Mouse (Mus musculus) gastrocnemius, postnatal 14 days (tissue): ENCODE results near the gene 5530401A14Rik. TPM values are rescaled to one million over a fixed set of nuclear protein-coding genes. Genes with fewer than 3 reads are reported as not detected.
A peak's percentile ranks its signal among the peaks of the same experiment; 100 is the strongest.

Source experiments
- DNase-seq: peaks from one replicate; pipeline ENCODE4 v3.0.0; 2021; ENCODE audit warnings: mixed read lengths
- intact Hi-C: fragments of 180-260 bp; cut with DNase I; formaldehyde crosslinking; loops from one replicate; pipeline ENCODE4 v1.15.1; 2025; ENCODE audit warnings: low total_unique reads
- long read RNA-seq, 2 experiments: library from polyadenylated mRNA; stranded (forward); transcript quantifications; one replicate each; pipeline ENCODE4 v2.0.0; 2021
- total RNA-seq, 2 experiments: library from RNA; stranded (reverse); gene quantifications; 2 replicates each; pipeline ENCODE4 v1.2.3; 2021

The 5530401A14Rik gene
- under 1 TPM; 0.13 to 0.16 TPM for total RNA-seq
- long read RNA-seq, experiment 1: 0 reads
- long read RNA-seq, experiment 2: 0 reads

GRCm38 (mm10) chr11:81860250-81860972, at the start of gene 5530401A14Rik:
5530401A14Rik (plus strand) TSS chr11:81860673.
- intact Hi-C loops: no loop called here
- no peak for DNase-seq

GRCm38 (mm10) chr11:81814816-81815215, 45.7 kb upstream of the 5530401A14Rik start:
- no peak for DNase-seq
- intact Hi-C loops: no loop called here

- DNase-seq: no peak
- intact Hi-C loops: no loop called here
These were observed 43.9 kb upstream of the 5530401A14Rik start for GRCm38 (mm10) chr11:81816531-81816930.

GRCm38 (mm10) chr11:81832381-81832780, 28.1 kb upstream of the 5530401A14Rik start:
- intact Hi-C loops: no loop called here
- DNase-seq: no peak

GRCm38 (mm10) chr11:81838426-81838825, 22.0 kb upstream of the 5530401A14Rik start:
- intact Hi-C loops: no loop called here

GRCm38 (mm10) chr11:81841001-81841400, 19.5 kb upstream of the 5530401A14Rik start:
- DNase-seq: no peak

More at GRCm38 (mm10) chr11:81838426-81838825, 22.0 kb upstream of the 5530401A14Rik start:
- no peak for DNase-seq

GRCm38 (mm10) chr11:81845010-81845685, 15.3 kb upstream of the 5530401A14Rik start:
- intact Hi-C loops: no loop called here
- peak; percentile 55 for DNase-seq

More at GRCm38 (mm10) chr11:81841001-81841400, 19.5 kb upstream of the 5530401A14Rik start:
- intact Hi-C loops: no loop called here

- intact Hi-C loops: no loop called here
- DNase-seq: no peak
These were observed 14.8 kb upstream of the 5530401A14Rik start for GRCm38 (mm10) chr11:81845686-81846036.

- intact Hi-C loops: no loop called here
- no peak for DNase-seq
These were observed 12.5 kb upstream of the 5530401A14Rik start for GRCm38 (mm10) chr11:81847773-81848490.

- intact Hi-C loops: loop anchor here (5.0 kb wide), 1 partner anchor 189 kb away; no protein-coding TSS in a partner anchor
- DNase-seq: no peak
These were observed 5.3 kb downstream of the 5530401A14Rik start for GRCm38 (mm10) chr11:81865661-81866382.

- intact Hi-C loops: no loop called here
- no peak for DNase-seq
These were observed 11.2 kb downstream of the 5530401A14Rik start for GRCm38 (mm10) chr11:81871506-81872213.

GRCm38 (mm10) chr11:81896511-81896910, 36.0 kb downstream of the 5530401A14Rik start:
- DNase-seq: no peak
- intact Hi-C loops: no loop called here

GRCm38 (mm10) chr11:81897547-81898354, 37.3 kb downstream of the 5530401A14Rik start:
- no peak for DNase-seq
- intact Hi-C loops: no loop called here

GRCm38 (mm10) chr11:81902318-81902717, 41.8 kb downstream of the 5530401A14Rik start:
- no peak for DNase-seq
- intact Hi-C loops: no loop called here

- intact Hi-C loops: no loop called here
- no peak for DNase-seq
These were observed 48.3 kb downstream of the 5530401A14Rik start for GRCm38 (mm10) chr11:81908760-81909159.

GRCm38 (mm10) chr11:81909397-81909894, 49.0 kb downstream of the 5530401A14Rik start:
- intact Hi-C loops: no loop called here
- DNase-seq: no peak

- DNase-seq: no peak
- intact Hi-C loops: no loop called here
These were observed 52.6 kb downstream of the 5530401A14Rik start for GRCm38 (mm10) chr11:81913071-81913470.

- intact Hi-C loops: no loop called here
- no peak for DNase-seq
These were observed 55.0 kb downstream of the 5530401A14Rik start for GRCm38 (mm10) chr11:81915501-81915900.
